Mouse (Mus musculus): ENCODE results near the gene Acer1.
A peak's percentile ranks its signal among the peaks of the same experiment; 100 is the strongest.

DNA sequence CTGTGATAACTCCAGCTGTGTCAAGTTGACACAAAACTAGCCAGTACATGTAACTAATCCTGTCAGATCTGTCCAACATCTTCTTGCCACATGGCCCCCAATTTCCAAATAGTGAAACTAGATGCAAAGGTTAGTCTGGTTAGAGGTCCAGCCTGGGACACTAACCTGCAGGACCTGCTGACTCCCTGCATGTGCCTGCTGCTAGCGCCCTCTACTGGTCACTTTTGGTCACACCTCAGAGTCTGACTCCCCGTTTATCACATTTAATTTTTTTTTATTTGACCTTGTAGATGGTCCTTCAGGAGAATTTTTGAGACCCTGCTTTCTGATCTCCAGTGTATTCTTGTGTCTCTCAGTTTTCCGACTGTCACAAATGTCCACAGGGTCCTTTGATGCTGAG, 31.0 kb downstream of the Acer1 start:
- TF ChIP-seq POLR2A (IDR thresholded peaks at IDR 0.05; ENCODE audit: borderline replicate concordance, control insufficient read depth, low read depth, low read length) (no peak), CTCF (IDR thresholded peaks at IDR 0.05; ENCODE audit: control insufficient read depth, insufficient read depth, low read length) (peak; percentile 96)
